In the genomic region with DNA sequence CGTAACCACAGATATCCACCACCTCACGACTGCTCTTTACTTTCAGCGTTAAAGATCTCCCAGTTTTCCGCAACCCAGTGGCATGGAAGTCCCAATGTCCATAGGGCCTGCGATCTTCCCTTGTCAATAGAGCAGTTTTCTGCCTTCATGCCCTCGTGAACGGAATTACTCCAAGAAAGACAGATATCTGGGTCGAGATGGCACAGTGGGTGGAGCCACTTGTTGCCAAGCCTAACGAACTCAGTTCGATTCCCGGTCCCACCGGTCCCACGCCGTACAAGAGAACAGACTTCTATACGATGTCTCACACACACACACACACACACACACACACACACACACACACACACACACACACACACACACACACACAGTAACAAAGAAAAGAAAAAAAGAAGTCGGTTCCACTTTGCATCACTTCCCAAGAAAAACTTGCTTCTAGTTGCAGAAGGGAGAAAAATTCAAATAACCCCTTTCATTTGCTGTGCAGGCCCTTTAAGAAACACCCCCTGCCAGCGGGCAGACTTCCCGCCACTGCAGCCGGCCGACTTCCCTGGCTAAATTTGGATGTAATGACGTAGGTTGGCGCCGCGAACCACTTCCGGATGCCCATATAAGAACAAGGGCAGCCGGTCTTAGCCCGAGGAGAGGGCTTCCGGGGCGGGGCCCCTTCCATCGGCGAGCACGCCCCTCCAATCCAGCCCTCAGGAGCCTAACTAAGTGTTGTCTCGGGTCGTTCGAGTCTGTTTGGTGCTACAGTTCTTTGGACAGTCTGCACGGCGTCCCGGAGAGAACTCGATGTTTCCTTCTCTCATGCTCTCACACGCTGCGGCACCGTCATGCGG, we compare ENCODE assay signal across 8 mouse cellular contexts. TPM values are rescaled to one million over a fixed set of nuclear protein-coding genes. Genes with fewer than 3 reads are reported as not detected.
A peak's percentile ranks its signal among the peaks of the same experiment; 100 is the strongest.
DNase-seq lines count a peak whose midpoint lies in the region; ATAC-seq and TF ChIP-seq lines count a peak whose summit lies in the region.

No protein-coding gene starts in this region.

- H3K27ac ChIP-seq in ES-E14 (ENCODE audit: insufficient read depth, low read depth, low read length, poor library complexity, severe bottlenecking) = peak overlapping the region; percentile 96
- H3K27ac ChIP-seq in forebrain, embryonic 15.5 days (replicated peaks) = peak overlapping the region; percentile 91
- peak overlapping the region; percentile 97 for H3K27ac ChIP-seq in lung, embryonic 15.5 days

- intact Hi-C loops in heart, postnatal 36 days (cut with DNase I) = loop anchor here (2.0 to 5.0 kb wide), 4 partner anchors 23 to 461 kb away; partner anchors contain the start of genes Junb, Nacc1 and Trmt1

- H3K9me3 ChIP-seq in ES-E14 (ENCODE audit: control insufficient read depth, insufficient read depth, low read depth, low read length) = no peaks in the 10 kb centered on the region
- no peaks in the 10 kb centered on the region for H3K9me3 ChIP-seq in forebrain, embryonic 15.5 days
- H3K9me3 ChIP-seq in lung, embryonic 15.5 days = no peaks in the 10 kb centered on the region

- H3K4me3 ChIP-seq in ES-E14 (ENCODE audit: insufficient read depth in 1 of 2, low read depth in 1 of 2, low read length in 2 of 2, poor library complexity in 1 of 2, severe bottlenecking in 1 of 2) = peak overlapping the region; percentile 76 to 89
- peak overlapping the region; percentile 70 for H3K4me3 ChIP-seq in forebrain, embryonic 15.5 days
- peak overlapping the region; percentile 73 for H3K4me3 ChIP-seq in lung, embryonic 15.5 days

- in situ Hi-C loops in ES-E14 (cut with MboI; ENCODE audit: low sequenced_read_pairs in 2 of 2, unreplicated experiment in 2 of 2) = no loop called here

- peaks cover 11% of the 10 kb centered on the region for H3K36me3 ChIP-seq in ES-E14 (ENCODE audit: control insufficient read depth, insufficient read depth, low read length, poor library complexity, severe bottlenecking)
- 0 out of 2 replicates have a peak, but pooled peaks cover 4% of the 10 kb centered on the region for H3K36me3 ChIP-seq in forebrain, embryonic 15.5 days
- peaks cover 9% of the 10 kb centered on the region for H3K36me3 ChIP-seq in lung, embryonic 15.5 days

- DNase-seq in ES-E14 (ENCODE audit: low read depth, low spot score) = no peak
- DNase-seq in cerebellum, adult 11-12 months = peak; percentile 98
- peak; percentile 98 for DNase-seq in heart, postnatal 36 days
- peak; percentile 95 to 98 for DNase-seq in layer of hippocampus, adult 8-10 months (ENCODE audit: low spot score in 2 of 2)
- peak; percentile 96 for DNase-seq in ovary, adult 18-20 months (ENCODE audit: low spot score)
- DNase-seq in thymus, postnatal 0 days (ENCODE audit: low spot score) = peak; percentile 92

- peak overlapping the region; percentile 89 for H3K4me2 ChIP-seq in forebrain, embryonic 15.5 days (replicated peaks)
- H3K4me2 ChIP-seq in lung, embryonic 15.5 days = peak overlapping the region; percentile 76

- 4% methylated on average over 43 of the region's 43 CpGs for WGBS in forebrain, embryonic 15.5 days
- 2% methylated on average over 43 of the region's 43 CpGs for WGBS in lung, embryonic 15.5 days

- no peaks in the 10 kb centered on the region for H3K27me3 ChIP-seq in forebrain, embryonic 15.5 days
- no peaks in the 10 kb centered on the region for H3K27me3 ChIP-seq in lung, embryonic 15.5 days

- peaks cover 5 to 6% of the 10 kb centered on the region in 2 experiments; a peak in 2 of 4 replicates for H3K4me1 ChIP-seq in ES-E14 (ENCODE audit: control insufficient read depth in 2 of 2, insufficient read depth in 2 of 2, low read length in 2 of 2, poor library complexity in 1 of 2)
- peaks cover 50% of the 10 kb centered on the region for H3K4me1 ChIP-seq in forebrain, embryonic 15.5 days
- H3K4me1 ChIP-seq in lung, embryonic 15.5 days = peaks cover 39% of the 10 kb centered on the region

- H3K9ac ChIP-seq in ES-E14 (ENCODE audit: insufficient read depth, low read depth, low read length, poor library complexity, severe bottlenecking) = peak overlapping the region; percentile 85
- peak overlapping the region; percentile 77 for H3K9ac ChIP-seq in forebrain, embryonic 15.5 days (replicated peaks)
- H3K9ac ChIP-seq in lung, embryonic 15.5 days = peak overlapping the region; percentile 71

- peak; percentile 84 for ATAC-seq in forebrain, embryonic 15.5 days (replicated peaks)
- ATAC-seq in lung, embryonic 15.5 days (ENCODE audit: borderline replicate concordance, extremely low read depth, low FRiP score, low TSS enrichment) = peak; percentile 83

TF ChIP-seq in ES-E14, 5 proteins besides CTCF, POLR2A, EP300 and RAD21:
- no peak for TF ChIP-seq CHD2 (IDR thresholded peaks at IDR 0.05; ENCODE audit: low read depth, low read length)
- TF ChIP-seq ZC3H11A (IDR thresholded peaks at IDR 0.05; ENCODE audit: borderline replicate concordance, low read depth, low read length) = no peak
- TF ChIP-seq HCFC1 (IDR thresholded peaks at IDR 0.05; ENCODE audit: borderline replicate concordance, insufficient read depth, low read length) = peak; percentile 71; the same call in 1 of the 2 replicates
- TF ChIP-seq MAFK (IDR thresholded peaks at IDR 0.05; ENCODE audit: insufficient read depth, low read depth, low read length) = no peak

RNA-seq across cellular contexts. Expression of gene Ier2, which starts 1.1 kb away (rescaled TPM):
- 49.3 and 49.7 TPM in 2 replicates for total RNA-seq in ES-E14 (2012; rRNA removed)
- 26.0 and 33.4 TPM in 2 replicates for polyA plus RNA-seq in forebrain, embryonic 15.5 days (2015; fragmentation: Nextera tagmentation; extraction: Ambion mirVana)
- total RNA-seq in heart, postnatal 36 days (2021) = 10 to 100 TPM; 12.6 to 16.5 TPM
- 10 to 100 TPM in 1 of 4 experiments, 1 to 10 TPM in 3; 7.0 to 10.2 (median 9.3) TPM for total RNA-seq in layer of hippocampus, adult 8-10 months (2022)
- polyA plus RNA-seq in lung, embryonic 15.5 days (2015; fragmentation: Nextera tagmentation; extraction: Ambion mirVana) = 91.2 and 92.0 TPM in 2 replicates
- polyA plus RNA-seq in thymus, postnatal 0 days (2015; fragmentation: Nextera tagmentation; extraction: Ambion mirVana) = 76.9 and 86.0 TPM in 2 replicates

RNA-seq across cellular contexts. Expression of gene Trmt1, which starts 22.4 kb away (rescaled TPM):
- 260 and 334 TPM in 2 replicates for total RNA-seq in ES-E14 (2012; rRNA removed)
- polyA plus RNA-seq in forebrain, embryonic 15.5 days (2015; fragmentation: Nextera tagmentation; extraction: Ambion mirVana) = 62.4 and 64.0 TPM in 2 replicates
- total RNA-seq in heart, postnatal 36 days (2021) = 10 to 100 TPM; 36.1 to 39.2 TPM
- 100 to 1,000 TPM in 2 of 4 experiments, 10 to 100 TPM in 2; 91.6 to 133 (median 103) TPM for total RNA-seq in layer of hippocampus, adult 8-10 months (2022)
- 57.5 and 58.4 TPM in 2 replicates for polyA plus RNA-seq in lung, embryonic 15.5 days (2015; fragmentation: Nextera tagmentation; extraction: Ambion mirVana)
- 50.0 and 51.5 TPM in 2 replicates for polyA plus RNA-seq in thymus, postnatal 0 days (2015; fragmentation: Nextera tagmentation; extraction: Ambion mirVana)

RNA-seq across cellular contexts. Expression of gene Nacc1, which starts 24.0 kb away (rescaled TPM):
- total RNA-seq in ES-E14 (2012; rRNA removed) = 75.4 and 85.5 TPM in 2 replicates
- polyA plus RNA-seq in forebrain, embryonic 15.5 days (2015; fragmentation: Nextera tagmentation; extraction: Ambion mirVana) = 15.5 and 16.4 TPM in 2 replicates
- total RNA-seq in heart, postnatal 36 days (2021) = 10 to 100 TPM; 27.3 to 30.1 TPM
- total RNA-seq in layer of hippocampus, adult 8-10 months (2022) = 10 to 100 TPM; 86.2 to 91.2 (median 87.6) TPM
- polyA plus RNA-seq in lung, embryonic 15.5 days (2015; fragmentation: Nextera tagmentation; extraction: Ambion mirVana) = 20.2 and 21.6 TPM in 2 replicates
- 12.1 TPM in 2 replicates for polyA plus RNA-seq in thymus, postnatal 0 days (2015; fragmentation: Nextera tagmentation; extraction: Ambion mirVana)

RNA-seq across cellular contexts. Expression of gene Lyl1, which starts 37.6 kb away (rescaled TPM):
- total RNA-seq in ES-E14 (2012; rRNA removed) = 0.49 and 0.74 TPM in 2 replicates
- polyA plus RNA-seq in forebrain, embryonic 15.5 days (2015; fragmentation: Nextera tagmentation; extraction: Ambion mirVana) = 2.1 and 2.5 TPM in 2 replicates
- total RNA-seq in heart, postnatal 36 days (2021) = 1 to 10 TPM; 5.4 to 5.7 TPM
- 1 to 10 TPM; 2.6 to 7.2 (median 4.8) TPM for total RNA-seq in layer of hippocampus, adult 8-10 months (2022)
- 11.9 and 12.1 TPM in 2 replicates for polyA plus RNA-seq in lung, embryonic 15.5 days (2015; fragmentation: Nextera tagmentation; extraction: Ambion mirVana)
- 8.1 and 8.8 TPM in 2 replicates for polyA plus RNA-seq in thymus, postnatal 0 days (2015; fragmentation: Nextera tagmentation; extraction: Ambion mirVana)

RNA-seq across cellular contexts. Expression of gene G430095P16Rik, which starts 59.1 kb away (rescaled TPM):
- total RNA-seq in ES-E14 (2012; rRNA removed) = 1.5 and 2.1 TPM in 2 replicates
- 2.7 TPM in 2 replicates for polyA plus RNA-seq in forebrain, embryonic 15.5 days (2015; fragmentation: Nextera tagmentation; extraction: Ambion mirVana)
- total RNA-seq in heart, postnatal 36 days (2021) = under 1 TPM in 1 of 2 experiments, not detected in 1; 0.44 TPM
- total RNA-seq in layer of hippocampus, adult 8-10 months (2022) = not detected
- 3.4 and 4.4 TPM in 2 replicates for polyA plus RNA-seq in lung, embryonic 15.5 days (2015; fragmentation: Nextera tagmentation; extraction: Ambion mirVana)
- 2.4 and 3.6 TPM in 2 replicates for polyA plus RNA-seq in thymus, postnatal 0 days (2015; fragmentation: Nextera tagmentation; extraction: Ambion mirVana)
